Mouse (Mus musculus): ENCODE data around the gene Olfr866.

Olfr866 gene

DNA sequence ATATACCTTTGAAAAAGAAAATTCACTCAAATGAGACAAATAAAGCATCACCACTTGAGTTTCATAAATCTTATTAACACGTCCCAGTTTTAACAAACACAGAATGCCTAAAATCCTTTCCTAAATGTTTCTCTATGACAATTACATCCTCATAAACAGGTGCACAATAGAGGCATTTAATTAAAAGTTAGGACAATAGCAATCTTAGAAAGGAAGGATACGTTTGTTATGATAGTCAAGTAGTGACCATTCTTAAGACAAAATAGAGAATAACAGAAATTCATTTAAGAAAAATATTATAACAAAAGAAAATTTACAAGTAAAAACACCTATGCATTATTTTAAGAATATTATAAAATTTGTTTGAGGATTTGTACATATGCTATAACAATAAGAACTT lies at the start of gene Olfr866:
Gene Olfr866, minus strand, starts transcription at position 101 of the 400 bp plus-strand sequence.
- DNase-seq (ENCODE audit: low read depth, low spot score), result no peak

DNA sequence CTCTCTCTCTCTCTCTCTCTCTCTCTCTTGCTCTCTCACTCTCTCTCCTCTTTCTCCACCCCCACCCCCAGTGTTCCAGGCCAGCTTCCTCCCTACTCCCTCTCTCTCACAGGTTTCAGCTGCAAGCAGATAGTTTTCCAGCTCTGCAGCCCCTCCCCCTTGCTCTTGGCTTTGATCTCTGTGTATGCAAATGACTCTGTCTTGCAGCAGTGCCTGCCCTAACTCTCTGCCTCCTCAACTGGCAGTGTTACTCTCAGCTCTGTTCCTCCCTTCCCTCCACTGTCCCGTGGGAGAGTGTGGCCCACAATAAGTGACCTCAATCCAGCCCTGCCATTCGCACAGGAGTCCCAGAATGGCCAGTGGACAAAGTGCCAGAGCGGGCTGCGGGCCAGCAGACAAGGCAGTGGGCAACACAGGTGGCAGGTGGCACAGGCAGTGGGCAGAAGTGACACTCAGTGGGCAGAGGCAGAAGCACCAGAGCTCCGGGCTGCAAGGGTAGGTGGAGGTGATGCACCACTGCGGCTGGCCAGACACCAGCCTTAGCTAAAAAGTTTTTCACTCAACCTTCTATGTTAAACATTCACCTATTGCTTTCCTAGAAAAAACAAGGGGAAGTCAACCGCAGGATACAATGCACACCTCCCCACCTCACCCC lies 45.8 kb upstream of the Olfr866 start:
- DNase-seq (ENCODE audit: low read depth, low spot score), result no peak

DNA sequence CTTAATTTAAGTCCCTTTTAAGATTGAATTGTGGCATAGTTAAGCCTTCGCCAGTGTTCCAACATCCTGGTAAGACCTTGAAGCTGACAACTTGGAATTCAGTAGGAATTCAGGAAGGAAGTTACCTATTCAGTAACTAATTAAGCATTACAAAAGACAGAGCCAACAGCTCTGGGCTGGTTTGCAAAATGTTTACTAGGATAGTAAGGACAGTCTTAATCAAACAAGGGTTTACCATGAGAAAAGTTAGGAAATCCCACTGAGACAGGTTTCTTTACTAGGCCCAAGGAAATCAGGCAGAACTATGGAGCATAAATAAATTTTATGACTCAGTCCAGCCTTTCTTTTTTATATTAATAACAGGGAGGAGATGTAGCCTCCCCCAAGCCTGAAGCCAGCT lies 43.5 kb upstream of the Olfr866 start:
- DNase-seq (ENCODE audit: low read depth, low spot score), result no peak

DNA sequence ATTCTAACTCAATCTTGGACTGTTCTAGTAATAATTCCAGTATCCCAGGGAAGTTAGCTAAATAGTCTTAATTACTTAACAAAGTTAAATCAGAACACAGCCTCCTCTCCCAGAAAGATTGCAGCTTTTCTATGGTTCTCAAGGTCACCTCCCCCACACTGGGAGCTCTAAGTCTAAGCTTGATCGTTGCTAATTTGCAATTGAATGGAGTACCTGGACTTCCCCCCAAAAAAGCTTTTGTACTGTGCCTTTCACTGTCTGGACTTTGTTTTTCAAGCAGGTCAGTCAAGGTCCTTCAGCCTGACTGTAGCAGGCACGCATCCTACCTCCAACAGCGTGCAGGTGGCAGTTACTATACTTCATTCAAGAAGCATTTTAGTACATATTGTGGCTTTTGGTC lies 42.4 kb upstream of the Olfr866 start:
- DNase-seq (ENCODE audit: low read depth, low spot score), result no peak

DNA sequence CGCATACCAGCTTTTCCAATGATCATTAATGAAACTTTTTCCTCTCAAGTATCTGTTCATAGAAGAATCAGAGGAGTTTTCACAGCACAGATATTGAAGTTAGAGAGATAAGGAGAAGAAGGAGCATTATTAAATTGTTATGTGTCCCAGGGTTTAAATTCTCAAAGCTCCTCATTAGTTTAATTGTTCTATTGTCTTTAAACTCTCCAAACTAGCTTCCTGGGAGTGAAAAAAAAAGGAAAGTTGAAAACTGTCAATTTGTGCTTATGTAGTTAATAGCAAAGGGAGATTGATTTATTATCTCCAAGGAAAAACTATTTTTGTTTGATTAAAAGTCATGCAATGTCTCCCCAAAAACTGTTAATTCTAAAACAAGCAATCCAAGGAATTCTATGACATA lies 29.6 kb upstream of the Olfr866 start, which contains the start of gene Olfr867:
Gene Olfr867, minus strand, starts transcription at position 101 of the 400 bp plus-strand sequence.
- no peak for DNase-seq (ENCODE audit: low read depth, low spot score)

DNA sequence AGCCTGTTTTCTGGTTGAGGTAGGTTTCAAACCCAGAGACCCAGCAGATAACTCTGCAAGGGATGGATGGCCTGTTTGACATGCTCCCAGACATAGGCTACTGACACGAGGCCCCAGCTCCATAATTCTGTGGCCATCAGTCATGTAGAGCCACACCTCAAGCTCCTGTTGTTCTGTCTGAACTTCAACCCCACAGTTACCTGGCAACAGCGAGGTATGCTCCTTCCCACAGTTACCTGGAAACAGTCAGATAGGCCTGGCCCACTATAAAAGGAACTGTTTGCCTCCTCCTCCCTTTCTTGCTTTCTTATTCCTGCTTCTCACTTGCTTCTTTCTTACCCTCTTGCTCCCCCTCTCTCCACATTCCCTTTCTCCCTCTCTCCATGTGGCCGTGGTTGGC lies 20.1 kb upstream of the Olfr866 start:
- DNase-seq (ENCODE audit: low read depth, low spot score), result no peak
